Comparison of ENCODE assay signal across 7 mouse cellular contexts in genomic region chrX:36327491-36328255, GRCm38 (mm10). TPM values are rescaled to one million over a fixed set of nuclear protein-coding genes. Genes with fewer than 3 reads are reported as not detected.
DNase-seq lines count a peak whose midpoint lies in the region; ATAC-seq and TF ChIP-seq lines count a peak whose summit lies in the region.

No protein-coding gene starts in this region.

- peaks cover 38% of the 10 kb centered on the region for H3K27me3 ChIP-seq in intestine, embryonic 14.5 days (replicated peaks; ENCODE audit: control insufficient read depth, insufficient read depth, low read length)
- peaks cover 16% of the 10 kb centered on the region; the same call in 1 of the 2 replicates for H3K27me3 ChIP-seq in limb, embryonic 14.5 days (ENCODE audit: control insufficient read depth, insufficient read depth, low read length)
- H3K27me3 ChIP-seq in midbrain, embryonic 11.5 days (ENCODE audit: control insufficient read depth, insufficient read depth, low read length) = peaks cover 16% of the 10 kb centered on the region
- no peaks in the 10 kb centered on the region for H3K27me3 ChIP-seq in stomach, postnatal 0 days (ENCODE audit: control insufficient read depth, insufficient read depth, low read length)

- peak; percentile 48 for ATAC-seq in frontal cortex, adult (ENCODE audit: low TSS enrichment)
- ATAC-seq in intestine, embryonic 14.5 days (replicated peaks; ENCODE audit: low FRiP score, low TSS enrichment, low read depth) = no peak
- no peak for ATAC-seq in limb, embryonic 14.5 days (ENCODE audit: low FRiP score, low read depth)
- peak; percentile 38; the same call in 1 of the 2 replicates for ATAC-seq in midbrain, embryonic 11.5 days (ENCODE audit: low FRiP score)
- ATAC-seq in stomach, postnatal 0 days (ENCODE audit: low FRiP score, low TSS enrichment) = no peak

- H3K4me3 ChIP-seq in intestine, embryonic 14.5 days (ENCODE audit: low read depth, low read length) = peak overlapping the region; percentile 36
- H3K4me3 ChIP-seq in limb, embryonic 14.5 days (replicated peaks; ENCODE audit: low read length) = peak overlapping the region; percentile 42
- H3K4me3 ChIP-seq in midbrain, embryonic 11.5 days (ENCODE audit: low read depth, low read length) = peak overlapping the region; percentile 40
- H3K4me3 ChIP-seq in stomach, postnatal 0 days (ENCODE audit: low read depth, low read length) = peak overlapping the region; percentile 46

- H3K4me1 ChIP-seq in intestine, embryonic 14.5 days (replicated peaks; ENCODE audit: control insufficient read depth, insufficient read depth, low read length) = no peaks in the 10 kb centered on the region
- no peaks in the 10 kb centered on the region for H3K4me1 ChIP-seq in limb, embryonic 14.5 days (ENCODE audit: control insufficient read depth, insufficient read depth, low read length)
- H3K4me1 ChIP-seq in midbrain, embryonic 11.5 days (ENCODE audit: control insufficient read depth, insufficient read depth, low read length) = no peaks in the 10 kb centered on the region; the same call in 1 of the 2 replicates
- H3K4me1 ChIP-seq in stomach, postnatal 0 days (replicated peaks; ENCODE audit: control insufficient read depth, insufficient read depth) = no peaks in the 10 kb centered on the region

- H3K9ac ChIP-seq in intestine, embryonic 14.5 days (ENCODE audit: low read length) = no peak overlapping the region
- H3K9ac ChIP-seq in limb, embryonic 14.5 days (ENCODE audit: low read depth, low read length, severe bottlenecking) = no peak overlapping the region
- no peak overlapping the region for H3K9ac ChIP-seq in midbrain, embryonic 11.5 days (ENCODE audit: low read length)
- H3K9ac ChIP-seq in stomach, postnatal 0 days (ENCODE audit: low read length) = no peak overlapping the region

- H3K36me3 ChIP-seq in intestine, embryonic 14.5 days (ENCODE audit: control insufficient read depth, insufficient read depth, low read length) = no peaks in the 10 kb centered on the region
- no peaks in the 10 kb centered on the region for H3K36me3 ChIP-seq in limb, embryonic 14.5 days (ENCODE audit: control insufficient read depth, insufficient read depth, low read length)
- no peaks in the 10 kb centered on the region for H3K36me3 ChIP-seq in midbrain, embryonic 11.5 days (ENCODE audit: control insufficient read depth, insufficient read depth, low read length)
- no peaks in the 10 kb centered on the region for H3K36me3 ChIP-seq in stomach, postnatal 0 days (ENCODE audit: control insufficient read depth, insufficient read depth, low read length)

- no peak overlapping the region for H3K27ac ChIP-seq in intestine, embryonic 14.5 days (ENCODE audit: low read depth)
- no peak overlapping the region for H3K27ac ChIP-seq in limb, embryonic 14.5 days (replicated peaks; ENCODE audit: low read depth, low read length)
- no peak overlapping the region for H3K27ac ChIP-seq in midbrain, embryonic 11.5 days (ENCODE audit: low read depth, low read length)
- no peak overlapping the region for H3K27ac ChIP-seq in stomach, postnatal 0 days (replicated peaks)

- H3K4me2 ChIP-seq in intestine, embryonic 14.5 days (ENCODE audit: low read length) = peak overlapping the region; percentile 68
- peak overlapping the region; percentile 77 for H3K4me2 ChIP-seq in limb, embryonic 14.5 days (replicated peaks; ENCODE audit: low read depth, low read length, severe bottlenecking)
- peak overlapping the region; percentile 67 for H3K4me2 ChIP-seq in midbrain, embryonic 11.5 days
- H3K4me2 ChIP-seq in stomach, postnatal 0 days (replicated peaks; ENCODE audit: low read depth) = peak overlapping the region; percentile 66

- TF ChIP-seq EP300 in stomach, postnatal 0 days (optimal IDR thresholded peaks at IDR 0.05) = no peak

- peak; percentile 50 for DNase-seq in adrenal gland, adult 2 months
- DNase-seq in cerebellum, adult 18-20 months = peak; percentile 46 to 62
- DNase-seq in intestine, embryonic 14.5 days (ENCODE audit: low spot score) = peak; percentile 62
- DNase-seq in limb, embryonic 14.5 days (ENCODE audit: low spot score) = no peak
- DNase-seq in midbrain, embryonic 11.5 days (ENCODE audit: low spot score, missing footprints) = peak; percentile 88
- peak; percentile 17 for DNase-seq in stomach, postnatal 0 days (ENCODE audit: low spot score)

- TF ChIP-seq POLR2A in limb, embryonic 14.5 days (IDR thresholded peaks at IDR 0.05; ENCODE audit: borderline replicate concordance, extremely low read depth, insufficient read depth, insufficient read length) = no peak

- 16% methylated on average over 20 of the region's 20 CpGs for WGBS in intestine, embryonic 14.5 days
- WGBS in limb, embryonic 14.5 days = 22% methylated on average over 16 of the region's 20 CpGs
- 11% methylated on average over 16 of the region's 20 CpGs for WGBS in midbrain, embryonic 11.5 days
- WGBS in stomach, postnatal 0 days = 18% methylated on average over 18 of the region's 20 CpGs

- H3K9me3 ChIP-seq in intestine, embryonic 14.5 days (ENCODE audit: control insufficient read depth, low read length) = no peaks in the 10 kb centered on the region
- H3K9me3 ChIP-seq in limb, embryonic 14.5 days (ENCODE audit: control insufficient read depth, low read length) = no peaks in the 10 kb centered on the region
- H3K9me3 ChIP-seq in midbrain, embryonic 11.5 days (ENCODE audit: control insufficient read depth, low read length) = no peaks in the 10 kb centered on the region
- H3K9me3 ChIP-seq in stomach, postnatal 0 days (ENCODE audit: control insufficient read depth, low read length) = no peaks in the 10 kb centered on the region

- peak; percentile 45 for TF ChIP-seq CTCF in stomach, postnatal 0 days (IDR thresholded peaks at IDR 0.05; ENCODE audit: low read depth)

RNA-seq across cellular contexts. Expression of gene Lonrf3, which starts 0.5 kb away (rescaled TPM):
- total RNA-seq in adrenal gland, adult 2 months (2021) = 1 to 10 TPM; 2.1 to 8.1 TPM
- polyA plus RNA-seq in adrenal gland, adult 2 months (2012; rRNA removed) = 4.8 and 6.2 TPM in 2 replicates
- 0.58 and 0.91 TPM in 2 replicates for polyA plus RNA-seq in intestine, embryonic 14.5 days (2014; fragmentation: Nextera tagmentation; extraction: Ambion mirVana)
- 0.59 and 0.74 TPM in 2 replicates for polyA plus RNA-seq in limb, embryonic 14.5 days (2012; rRNA removed)
- polyA plus RNA-seq in limb, embryonic 14.5 days (2014; fragmentation: Nextera tagmentation; extraction: Ambion mirVana) = 0.32 and 0.78 TPM in 2 replicates
- 1.1 and 1.7 TPM in 2 replicates for polyA plus RNA-seq in midbrain, embryonic 11.5 days (2014; fragmentation: Nextera tagmentation; extraction: Ambion mirVana)
- polyA plus RNA-seq in stomach, postnatal 0 days (2015; fragmentation: Nextera tagmentation; extraction: Ambion mirVana) = 0.47 and 0.55 TPM in 2 replicates

Comparison
In these comparisons a context has a peak if more than half of its experiments do, and no peak if none do; other contexts are left out.
1. ATAC-seq: peak in frontal cortex, adult (single experiment) and midbrain, embryonic 11.5 days (single experiment); none in intestine, embryonic 14.5 days (single experiment), limb, embryonic 14.5 days (single experiment) and stomach, postnatal 0 days (single experiment).
2. Peak in every context shown above with its lines, with median percentiles within 50 percentile points of each other: H3K4me2 ChIP-seq and H3K4me3 ChIP-seq.